ENCODE assay signal across 8 mouse cellular contexts in the genomic region with DNA sequence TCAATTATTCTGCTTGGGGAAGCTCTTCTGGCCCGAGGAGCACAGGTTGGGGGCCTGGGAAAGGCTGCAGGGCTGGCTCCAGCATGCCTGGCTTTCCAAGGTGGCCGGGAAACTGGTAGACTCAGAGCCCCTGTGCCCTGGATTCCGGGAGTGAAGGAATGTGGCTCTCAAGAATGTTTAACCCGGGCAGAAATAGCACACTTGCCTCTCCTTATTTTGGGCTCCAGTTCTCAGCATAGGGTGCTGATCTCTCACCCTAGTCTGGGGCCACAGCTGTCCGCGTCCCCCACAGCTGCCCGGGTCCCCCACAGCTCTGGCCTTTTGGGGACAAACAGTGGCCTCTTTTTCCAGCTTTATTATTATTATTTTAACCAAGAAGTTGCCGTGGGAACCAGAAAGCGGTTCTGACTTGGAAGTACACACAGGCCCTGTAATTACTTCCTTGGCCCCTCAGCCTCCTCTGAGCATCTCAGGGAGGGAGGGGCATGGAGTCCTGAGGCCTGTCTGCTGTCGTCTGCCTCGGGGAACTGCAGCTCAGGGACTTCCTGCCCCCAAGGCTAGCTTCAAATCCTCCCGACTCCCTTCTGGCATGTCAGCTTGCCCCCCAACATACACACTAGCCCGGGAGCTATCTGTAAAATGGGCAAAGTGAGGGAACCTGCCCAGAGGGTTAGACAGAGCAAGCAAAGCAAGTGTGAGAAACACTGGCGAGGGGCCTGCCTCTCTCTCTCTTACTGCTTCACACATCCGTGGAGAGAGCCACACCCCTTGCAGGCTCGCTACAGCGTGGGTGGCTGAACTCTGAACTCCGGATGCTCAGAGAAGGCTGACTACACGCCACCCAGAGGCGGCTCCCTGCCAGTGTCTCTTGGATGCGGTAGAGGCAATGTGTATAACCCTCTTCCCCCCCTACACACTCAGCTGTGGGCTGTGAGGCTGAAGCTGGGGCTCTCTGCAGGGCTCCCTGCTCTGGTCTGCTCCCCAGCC. TPM values are rescaled to one million over a fixed set of nuclear protein-coding genes. Genes with fewer than 3 reads are reported as not detected.
DNase-seq lines count a peak whose midpoint lies in the region; ATAC-seq and TF ChIP-seq lines count a peak whose summit lies in the region.

No protein-coding gene starts in this region.

- H3K27me3 ChIP-seq in G1E (ENCODE audit: insufficient read depth, low read length) = peaks cover 55% of the 10 kb centered on the region
- H3K27me3 ChIP-seq in hindbrain, embryonic 11.5 days (ENCODE audit: control insufficient read depth, insufficient read depth, low read length) = no peaks in the 10 kb centered on the region

- no peak overlapping the region for H3K4me3 ChIP-seq in G1E (ENCODE audit: low read depth, low read length)
- H3K4me3 ChIP-seq in hindbrain, embryonic 11.5 days (ENCODE audit: low read depth, low read length) = no peak overlapping the region

- peak; percentile 22 for DNase-seq in G1E (ENCODE audit: low spot score)
- DNase-seq in c-Kit-positive CD71-positive TER-119-positive erythroid progenitor cells, embryonic 14.5 days (ENCODE audit: low spot score) = peak; percentile 24
- DNase-seq in forelimb bud, embryonic 11.5 days (ENCODE audit: low read depth, low spot score) = peak; percentile 43
- DNase-seq in hindbrain, embryonic 11.5 days (ENCODE audit: low spot score) = peak; percentile 69
- peak; percentile 77 for DNase-seq in left cerebral cortex, adult 11 months (ENCODE audit: low spot score)
- peak; percentile 81 for DNase-seq in lung, postnatal 36 days
- DNase-seq in right cerebral cortex, adult 2 months (ENCODE audit: low spot score in 2 of 2) = peak; percentile 72 to 76
- peak; percentile 60 to 66 for DNase-seq in urinary bladder, postnatal 4 days (ENCODE audit: low spot score in 2 of 2)

- no peak overlapping the region for H3K4me2 ChIP-seq in hindbrain, embryonic 11.5 days (replicated peaks; ENCODE audit: low read depth, low read length)

- H3K36me3 ChIP-seq in G1E (replicated peaks) = no peaks in the 10 kb centered on the region
- H3K36me3 ChIP-seq in hindbrain, embryonic 11.5 days (ENCODE audit: control insufficient read depth, insufficient read depth, low read length) = no peaks in the 10 kb centered on the region

- no peaks in the 10 kb centered on the region for H3K9me3 ChIP-seq in G1E (replicated peaks)
- no peaks in the 10 kb centered on the region for H3K9me3 ChIP-seq in hindbrain, embryonic 11.5 days (ENCODE audit: control insufficient read depth, low read length)

- H3K4me1 ChIP-seq in G1E (ENCODE audit: insufficient read depth, low read depth, low read length) = peaks cover 19% of the 10 kb centered on the region
- H3K4me1 ChIP-seq in hindbrain, embryonic 11.5 days (replicated peaks; ENCODE audit: control insufficient read depth, insufficient read depth, low read length) = peaks cover 24% of the 10 kb centered on the region

- 18% methylated on average over 21 of the region's 21 CpGs for WGBS in hindbrain, embryonic 11.5 days

- 0 out of 2 replicates have a peak overlapping the region, but pooled peaks have one; percentile 15 for H3K9ac ChIP-seq in hindbrain, embryonic 11.5 days (ENCODE audit: low read depth, low read length)

- no peak for TF ChIP-seq CTCF in G1E (IDR thresholded peaks at IDR 0.05; ENCODE audit: low read depth, low read length)

- peak overlapping the region; percentile 0; the same call in 1 of the 2 replicates for H3K27ac ChIP-seq in hindbrain, embryonic 11.5 days (ENCODE audit: low read depth, low read length)

- no peak for ATAC-seq in G1E (ENCODE audit: extremely low read depth, insufficient number of reproducible peaks, low FRiP score, poor library complexity, severe bottlenecking)
- ATAC-seq in hindbrain, embryonic 11.5 days (ENCODE audit: low FRiP score) = peak; percentile 43; the same call in 1 of the 2 replicates

RNA-seq across cellular contexts. Expression of gene Ncs1, which starts 10.6 kb away (rescaled TPM):
- total RNA-seq in G1E (2014; fragmentation: Nextera tagmentation) (not detected in 2 replicates), G1E (2017) (0.05 TPM in 1 of 2 replicates, not detected in the other)
- not detected in 2 replicates for polyA plus RNA-seq in G1E (2012)
- polyA plus RNA-seq in hindbrain, embryonic 11.5 days (2014; fragmentation: Nextera tagmentation; extraction: Ambion mirVana) = 70.5 and 76.5 TPM in 2 replicates

RNA-seq across cellular contexts. Expression of gene Hmcn2, which starts 58.0 kb away (rescaled TPM):
- not detected in 2 replicates for total RNA-seq in G1E (2014; fragmentation: Nextera tagmentation)
- 0.06 and 0.16 TPM in 2 replicates for total RNA-seq in G1E (2017)
- 0.03 TPM in 1 of 2 replicates, not detected in the other for polyA plus RNA-seq in G1E (2012)
- 0.08 TPM in 1 of 2 replicates, not detected in the other for polyA plus RNA-seq in hindbrain, embryonic 11.5 days (2014; fragmentation: Nextera tagmentation; extraction: Ambion mirVana)

Comparison
In these comparisons a context has a peak if more than half of its experiments do, and no peak if none do; other contexts are left out.
1. DNase-seq: peak in every context shown above with its lines; median percentile 81 in lung, postnatal 36 days; 77 in left cerebral cortex, adult 11 months; 74 in right cerebral cortex, adult 2 months; 69 in hindbrain, embryonic 11.5 days; 63 in urinary bladder, postnatal 4 days; 43 in forelimb bud, embryonic 11.5 days; 24 in c-Kit-positive CD71-positive TER-119-positive erythroid progenitor cells, embryonic 14.5 days; 22 in G1E.
2. RNA of gene Ncs1, which starts 10.6 kb away (polyA plus RNA-seq): 70.5 to 76.5 TPM in hindbrain, embryonic 11.5 days; not detected in G1E; every median in the first group is over 10 times any median in the second.